Mouse (Mus musculus): Measurements from ENCODE around the gene Asf1a.

- TF ChIP-seq CTCF (IDR thresholded peaks at IDR 0.05; ENCODE audit: control insufficient read depth, insufficient read depth, low read length) (no peak), POLR2A (IDR thresholded peaks at IDR 0.05; ENCODE audit: borderline replicate concordance, control insufficient read depth, low read depth, low read length) (no peak)
Measured at GRCm38 (mm10) chr10:53608274-53608673, 11.7 kb downstream of the Asf1a start.

Data from bone marrow, adult 2 months (tissue).